Mouse (Mus musculus): ENCODE data around the gene Cpt1c. TPM values are rescaled to one million over a fixed set of nuclear protein-coding genes. Genes with fewer than 3 reads are reported as not detected.

Cpt1c gene
- polyA plus RNA-seq, 1 experiment = 5.6 TPM

DNA sequence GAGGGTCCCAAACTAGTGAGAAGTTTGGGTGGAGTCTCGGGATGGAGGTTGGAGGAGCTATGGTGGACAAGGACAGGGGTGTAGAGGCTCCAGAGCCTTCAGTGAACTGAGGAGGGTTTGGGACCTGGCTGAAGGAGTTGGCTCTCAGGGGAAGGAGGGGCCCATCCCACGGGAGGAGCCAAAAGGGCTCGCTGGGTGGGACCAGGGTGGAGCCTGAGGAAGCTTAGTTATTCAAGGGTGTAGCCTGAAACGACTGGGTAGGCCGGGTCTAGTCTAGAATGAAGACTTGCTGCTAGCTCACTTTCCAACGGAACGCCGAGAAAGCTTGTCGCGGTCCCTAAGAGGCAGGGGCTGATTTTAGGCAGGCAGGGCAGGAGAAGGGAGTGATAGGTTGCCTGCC is 22.7 kb downstream of the Cpt1c start:
- no peaks in the 10 kb centered on the region for H3K27me3 ChIP-seq (replicated peaks; ENCODE audit: control insufficient read depth, insufficient read depth, low read length)
- H3K4me3 ChIP-seq (ENCODE audit: insufficient read depth, low read depth, low read length) = peak overlapping the region; percentile 60
- H3K36me3 ChIP-seq (ENCODE audit: control insufficient read depth, insufficient read depth, low read length) = no peaks in the 10 kb centered on the region
- peak overlapping the region; percentile 45 for H3K27ac ChIP-seq (ENCODE audit: insufficient read depth, low read depth, low read length)
- 0 out of 2 replicates have a peak, but pooled peaks cover 4% of the 10 kb centered on the region for H3K4me1 ChIP-seq (ENCODE audit: control insufficient read depth, insufficient read depth, low read length)
- under 1% methylated on average over 10 of the region's 10 CpGs for WGBS
- TF ChIP-seq CTCF (conservative IDR thresholded peaks at IDR 0.05; ENCODE audit: insufficient read depth, insufficient read length, low read depth, low read length) (no peak), POLR2A (IDR thresholded peaks at IDR 0.05; ENCODE audit: low read depth, low read length) (no peak)
- DNase-seq = peak; percentile 90

DNA sequence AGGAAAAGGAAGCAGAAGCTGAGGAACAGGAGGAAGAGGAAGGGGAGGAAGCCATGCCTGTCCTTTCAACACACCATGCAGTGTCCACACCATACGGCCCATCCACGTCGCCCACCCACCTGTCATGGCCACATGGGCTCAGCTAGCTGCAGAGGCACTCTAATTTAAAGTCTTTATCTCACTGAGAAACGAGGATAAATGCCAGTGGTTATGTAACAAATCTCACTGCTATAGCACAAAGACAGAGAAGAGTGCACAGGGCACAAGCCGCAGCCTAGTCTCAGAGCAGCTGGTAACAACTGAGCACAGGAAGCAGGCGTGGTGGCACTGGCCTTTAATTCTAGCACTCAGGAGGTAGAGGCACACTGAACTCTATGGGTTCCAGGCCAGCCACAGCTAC is 24.7 kb downstream of the Cpt1c start:
- WGBS = 66% methylated on average over 6 of the region's 6 CpGs

DNA sequence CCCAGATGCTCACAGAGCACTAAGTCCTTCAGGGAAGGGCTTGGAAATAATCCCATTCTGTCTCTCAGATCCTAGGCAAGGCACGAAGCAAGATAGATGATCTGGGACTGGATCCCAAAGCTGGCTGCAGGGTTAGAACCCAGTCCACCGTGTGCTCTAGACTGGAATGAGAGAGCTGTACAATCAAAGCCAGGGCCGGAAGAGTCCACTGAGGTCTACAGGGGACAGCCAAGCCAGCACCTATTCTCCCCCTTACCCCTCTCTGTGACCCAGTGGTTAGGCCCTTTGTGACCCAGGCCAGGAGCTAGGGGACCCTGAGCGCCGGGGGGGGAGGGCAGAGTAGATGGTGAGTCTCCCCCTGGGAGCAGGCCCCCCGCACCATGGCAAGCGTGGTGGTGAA is 31.7 kb downstream of the Cpt1c start, which contains the start of gene Tsks:
Gene Tsks, plus strand, starts transcription at position 301 of the 400 bp plus-strand sequence.
- no peak for TF ChIP-seq CTCF (conservative IDR thresholded peaks at IDR 0.05; ENCODE audit: insufficient read depth, insufficient read length, low read depth, low read length)
- no peak for TF ChIP-seq POLR2A (IDR thresholded peaks at IDR 0.05; ENCODE audit: low read depth, low read length)
- H3K4me1 ChIP-seq (ENCODE audit: control insufficient read depth, insufficient read depth, low read length) = no peaks in the 10 kb centered on the region
- DNase-seq = no peak
- H3K27ac ChIP-seq (ENCODE audit: insufficient read depth, low read depth, low read length) = no peak within 1 kb of the TSS
- H3K36me3 ChIP-seq (ENCODE audit: control insufficient read depth, insufficient read depth, low read length) = no peaks in the 10 kb centered on the region
- no peaks in the 10 kb centered on the region for H3K27me3 ChIP-seq (replicated peaks; ENCODE audit: control insufficient read depth, insufficient read depth, low read length)
- H3K4me3 ChIP-seq (ENCODE audit: insufficient read depth, low read depth, low read length) = no peak within 1 kb of the TSS
- 78% methylated on average over 7 of the region's 7 CpGs for WGBS

More for the DNA sequence above, 24.7 kb downstream of the Cpt1c start:
- Histone ChIP-seq H3K27me3 (replicated peaks; ENCODE audit: control insufficient read depth, insufficient read depth, low read length) (no peaks in the 10 kb centered on the region), H3K4me1 (ENCODE audit: control insufficient read depth, insufficient read depth, low read length) (0 out of 2 replicates have a peak, but pooled peaks cover 4% of the 10 kb centered on the region), H3K4me3 (ENCODE audit: insufficient read depth, low read depth, low read length) (no peak overlapping the region), H3K27ac (ENCODE audit: insufficient read depth, low read depth, low read length) (no peak overlapping the region), H3K36me3 (ENCODE audit: control insufficient read depth, insufficient read depth, low read length) (no peaks in the 10 kb centered on the region)
- TF ChIP-seq POLR2A (IDR thresholded peaks at IDR 0.05; ENCODE audit: low read depth, low read length) (no peak), CTCF (conservative IDR thresholded peaks at IDR 0.05; ENCODE audit: insufficient read depth, insufficient read length, low read depth, low read length) (no peak)
- no peak for DNase-seq

DNA sequence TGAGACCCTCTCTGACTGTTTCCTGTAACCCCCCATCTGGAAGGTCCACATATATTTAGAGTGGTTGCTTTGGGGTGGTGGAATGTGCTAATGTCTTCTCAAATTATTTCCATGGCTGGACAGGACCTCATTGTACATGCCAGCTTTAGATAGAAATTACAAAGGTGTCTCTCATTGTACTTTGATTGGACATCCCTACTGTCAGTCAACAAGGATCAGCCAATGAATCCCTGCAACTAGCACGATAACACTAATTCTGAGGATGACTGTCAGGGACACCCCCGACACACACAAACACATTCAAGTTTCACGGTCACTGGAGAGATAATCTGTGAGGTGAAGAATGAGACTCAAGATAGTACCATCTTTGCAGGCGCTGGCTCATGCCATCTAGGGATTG is 36.0 kb downstream of the Cpt1c start:
- Histone ChIP-seq H3K27ac (ENCODE audit: insufficient read depth, low read depth, low read length) (no peak overlapping the region), H3K27me3 (replicated peaks; ENCODE audit: control insufficient read depth, insufficient read depth, low read length) (no peaks in the 10 kb centered on the region), H3K4me1 (ENCODE audit: control insufficient read depth, insufficient read depth, low read length) (no peaks in the 10 kb centered on the region), H3K4me3 (ENCODE audit: insufficient read depth, low read depth, low read length) (no peak overlapping the region), H3K36me3 (ENCODE audit: control insufficient read depth, insufficient read depth, low read length) (no peaks in the 10 kb centered on the region)
- 92% methylated on average over 4 of the region's 4 CpGs for WGBS
- TF ChIP-seq POLR2A (IDR thresholded peaks at IDR 0.05; ENCODE audit: low read depth, low read length) (no peak), CTCF (conservative IDR thresholded peaks at IDR 0.05; ENCODE audit: insufficient read depth, insufficient read length, low read depth, low read length) (no peak)
- DNase-seq = no peak

DNA sequence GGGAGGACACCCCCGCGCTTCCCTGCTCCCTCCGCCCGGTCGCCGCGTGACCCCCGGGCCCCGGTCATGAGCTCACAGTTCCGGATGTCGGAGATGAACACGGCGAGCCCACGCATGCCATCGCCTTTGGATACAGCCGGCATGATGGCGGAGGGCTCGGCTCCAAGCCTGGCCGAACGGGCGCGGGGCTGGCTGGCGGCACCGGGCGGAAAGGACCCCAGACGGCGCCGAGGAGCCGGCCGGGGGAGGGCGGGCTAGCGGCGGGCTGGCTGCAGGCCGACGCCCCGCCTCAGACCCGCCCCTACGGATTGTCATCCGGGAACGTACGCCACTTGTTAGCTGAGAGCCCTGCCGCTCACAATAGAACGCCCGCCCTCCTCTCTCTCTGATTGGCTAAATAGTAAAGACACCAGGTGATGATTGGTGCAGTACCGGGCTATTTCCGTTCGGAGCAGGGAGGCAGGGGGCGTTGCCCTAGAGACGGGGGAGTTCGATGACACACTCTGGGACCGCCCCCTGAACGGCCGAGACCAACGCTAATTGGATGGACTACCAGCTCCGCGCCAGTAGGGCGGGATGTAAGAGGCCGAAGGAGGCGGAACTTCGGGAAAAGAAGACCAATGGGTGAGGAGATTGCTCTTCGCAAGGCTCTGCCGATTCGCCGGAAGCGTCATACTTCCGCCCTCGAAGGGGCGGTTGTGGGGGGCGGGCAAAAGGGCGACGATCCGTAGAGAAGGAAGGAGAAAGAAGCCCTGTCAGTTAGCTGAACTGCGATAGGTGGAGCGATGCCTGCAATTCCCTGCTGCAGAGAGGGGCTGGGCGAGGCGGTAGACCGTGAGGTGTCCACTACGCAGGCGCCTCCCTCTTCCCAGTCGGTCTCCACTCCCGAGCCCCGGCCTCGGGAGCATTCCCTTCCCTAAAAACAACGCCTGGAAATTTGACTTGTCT is 45.2 kb downstream of the Cpt1c start, which contains the start of gene Ap2a1:
Gene Ap2a1, minus strand, starts transcription at position 293 of the 948 bp plus-strand sequence.
- Histone ChIP-seq H3K4me1 (ENCODE audit: control insufficient read depth, insufficient read depth, low read length) (peaks cover 9% of the 10 kb centered on the region; the same call in 1 of the 2 replicates), H3K4me3 (ENCODE audit: insufficient read depth, low read depth, low read length) (peak within 1 kb of the TSS; percentile 99), H3K36me3 (ENCODE audit: control insufficient read depth, insufficient read depth, low read length) (no peaks in the 10 kb centered on the region), H3K27me3 (replicated peaks; ENCODE audit: control insufficient read depth, insufficient read depth, low read length) (no peaks in the 10 kb centered on the region), H3K27ac (ENCODE audit: insufficient read depth, low read depth, low read length) (peak within 1 kb of the TSS; percentile 97)
- TF ChIP-seq POLR2A (IDR thresholded peaks at IDR 0.05; ENCODE audit: low read depth, low read length) = peak; percentile 69
- no peak for TF ChIP-seq CTCF (conservative IDR thresholded peaks at IDR 0.05; ENCODE audit: insufficient read depth, insufficient read length, low read depth, low read length)
- peak; percentile 100 for DNase-seq
- 1% methylated on average over 84 of the region's 84 CpGs for WGBS

DNA sequence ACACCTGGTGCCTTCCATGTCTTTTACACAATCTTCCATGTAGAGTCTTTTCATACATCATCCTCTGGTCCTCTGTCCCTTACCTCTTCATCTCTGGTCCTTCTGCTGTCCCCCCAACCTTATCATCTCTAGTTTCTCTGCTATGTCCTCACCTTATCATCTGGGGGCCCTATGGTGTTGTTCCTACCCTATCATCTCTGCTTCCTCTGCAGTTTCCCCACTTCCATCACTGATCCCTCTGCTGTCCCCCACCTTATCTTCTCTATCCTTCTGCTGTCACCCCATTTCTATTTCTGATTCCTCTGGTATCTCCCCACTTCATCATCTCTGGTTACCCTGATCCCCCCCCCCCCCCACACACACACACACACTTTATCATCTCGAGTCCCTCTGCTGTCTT is 46.1 kb downstream of the Cpt1c start:
- Histone ChIP-seq H3K36me3 (ENCODE audit: control insufficient read depth, insufficient read depth, low read length) (no peaks in the 10 kb centered on the region; the same call in 1 of the 2 replicates), H3K4me1 (ENCODE audit: control insufficient read depth, insufficient read depth, low read length) (peaks cover 9% of the 10 kb centered on the region; the same call in 1 of the 2 replicates), H3K27me3 (replicated peaks; ENCODE audit: control insufficient read depth, insufficient read depth, low read length) (no peaks in the 10 kb centered on the region), H3K4me3 (ENCODE audit: insufficient read depth, low read depth, low read length) (peak overlapping the region; percentile 99), H3K27ac (ENCODE audit: insufficient read depth, low read depth, low read length) (no peak overlapping the region; the same call in 1 of the 2 replicates)
- no peak for TF ChIP-seq CTCF (conservative IDR thresholded peaks at IDR 0.05; ENCODE audit: insufficient read depth, insufficient read length, low read depth, low read length)
- no peak for TF ChIP-seq POLR2A (IDR thresholded peaks at IDR 0.05; ENCODE audit: low read depth, low read length)
- DNase-seq = no peak
- WGBS = 0% methylated on average over 1 of the region's 1 CpGs

DNA sequence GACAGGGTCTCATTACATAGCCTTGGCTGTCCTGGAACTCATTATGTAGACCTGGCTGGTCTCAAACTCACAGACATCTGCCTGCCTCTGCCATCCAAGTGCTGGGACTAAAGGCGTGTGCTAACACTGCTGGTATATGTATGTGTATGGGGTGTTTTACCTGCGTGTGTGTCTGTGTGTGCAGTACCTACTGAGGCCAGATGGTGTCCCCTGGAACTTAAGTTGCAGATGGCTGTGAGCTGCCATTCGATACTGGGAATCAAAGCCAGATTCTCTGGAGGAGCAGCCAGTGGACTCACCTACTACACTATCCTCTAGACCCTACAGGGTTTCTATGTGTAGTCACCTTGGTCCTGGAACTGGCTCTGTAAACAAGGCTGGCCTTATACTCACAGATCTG is 49.2 kb downstream of the Cpt1c start:
- WGBS = 44% methylated on average over 3 of the region's 3 CpGs
- no peaks in the 10 kb centered on the region; the same call in 1 of the 2 replicates for H3K36me3 ChIP-seq (ENCODE audit: control insufficient read depth, insufficient read depth, low read length)
- H3K4me1 ChIP-seq (ENCODE audit: control insufficient read depth, insufficient read depth, low read length) = peaks cover 8% of the 10 kb centered on the region; the same call in 1 of the 2 replicates
- TF ChIP-seq CTCF (conservative IDR thresholded peaks at IDR 0.05; ENCODE audit: insufficient read depth, insufficient read length, low read depth, low read length) (peak; percentile 70), POLR2A (IDR thresholded peaks at IDR 0.05; ENCODE audit: low read depth, low read length) (no peak)
- peak; percentile 63 for DNase-seq
- H3K27ac ChIP-seq (ENCODE audit: insufficient read depth, low read depth, low read length) = no peak overlapping the region
- no peak overlapping the region for H3K4me3 ChIP-seq (ENCODE audit: insufficient read depth, low read depth, low read length)
- no peaks in the 10 kb centered on the region for H3K27me3 ChIP-seq (replicated peaks; ENCODE audit: control insufficient read depth, insufficient read depth, low read length)
